Mouse (Mus musculus): Measurements from ENCODE around the gene Brap. TPM values are rescaled to one million over a fixed set of nuclear protein-coding genes. Genes with fewer than 3 reads are reported as not detected.

Gene Brap
- polyA plus RNA-seq, 1 experiment from 2014 or later = 42.8 TPM

DNA sequence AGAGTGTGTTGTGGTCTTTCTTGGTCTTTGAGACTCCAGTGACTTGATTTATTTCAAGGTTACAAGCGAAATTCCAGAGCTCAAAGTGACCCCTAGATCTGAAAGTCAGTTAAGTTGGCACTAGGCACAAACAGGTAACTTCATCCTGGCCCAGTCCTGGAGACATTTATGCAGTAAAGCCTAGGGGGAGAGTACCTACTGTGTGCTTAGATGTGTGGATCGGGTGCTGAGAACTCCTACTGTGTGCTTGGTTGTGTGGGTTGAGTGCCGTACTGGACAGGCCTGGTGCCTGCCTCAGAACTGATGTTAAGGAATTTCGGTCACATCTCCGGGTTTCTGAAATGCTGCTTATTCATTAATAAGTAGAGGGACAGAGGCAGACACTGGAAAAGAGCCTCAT is 1.1 kb downstream of the Brap start:
- no peaks in the 10 kb centered on the region for H3K27me3 ChIP-seq (replicated peaks; ENCODE audit: control insufficient read depth, insufficient read depth, low read length)
- no peaks in the 10 kb centered on the region for H3K9me3 ChIP-seq (ENCODE audit: control insufficient read depth, low read length)
- H3K36me3 ChIP-seq (ENCODE audit: control insufficient read depth, insufficient read depth, low read length) = peaks cover 9% of the 10 kb centered on the region
- DNase-seq (ENCODE audit: low spot score) (no peak), ATAC-seq (replicated peaks; ENCODE audit: low FRiP score) (no peak)
- peaks cover 7% of the 10 kb centered on the region for H3K4me1 ChIP-seq (replicated peaks; ENCODE audit: control insufficient read depth, insufficient read depth, low read length)
- H3K4me2 ChIP-seq = peak overlapping the region; percentile 75
- peak overlapping the region; percentile 94 for H3K9ac ChIP-seq (ENCODE audit: low read depth, low read length)
- H3K4me3 ChIP-seq (ENCODE audit: low read depth, low read length) = peak overlapping the region; percentile 100
- WGBS = 87% methylated on average over 5 of the region's 5 CpGs
- no peak overlapping the region for H3K27ac ChIP-seq (ENCODE audit: low read depth, low read length)

DNA sequence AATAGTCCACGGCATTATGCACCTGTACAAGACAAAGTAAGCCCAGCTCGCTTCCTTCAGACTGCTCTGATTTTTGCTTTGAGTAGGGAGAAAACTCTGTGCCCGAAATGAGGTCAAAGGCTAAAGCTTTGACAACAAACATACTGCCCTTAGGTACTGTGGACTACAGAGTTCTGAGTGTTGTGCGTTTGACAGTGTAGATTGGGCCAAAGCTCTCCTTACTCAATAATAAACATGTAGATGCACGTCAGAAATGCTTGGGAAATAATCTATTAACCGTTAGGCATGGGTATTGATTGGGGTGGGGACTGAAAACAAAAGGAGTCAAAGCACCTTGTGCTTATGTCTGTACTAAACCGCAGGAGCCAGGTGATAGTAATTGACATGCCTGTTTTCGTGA is 3.1 kb downstream of the Brap start:
- DNase-seq (ENCODE audit: low spot score) = no peak
- Histone ChIP-seq H3K4me1 (replicated peaks; ENCODE audit: control insufficient read depth, insufficient read depth, low read length) (peaks cover 7% of the 10 kb centered on the region), H3K27me3 (replicated peaks; ENCODE audit: control insufficient read depth, insufficient read depth, low read length) (no peaks in the 10 kb centered on the region), H3K9ac (ENCODE audit: low read depth, low read length) (no peak overlapping the region), H3K9me3 (ENCODE audit: control insufficient read depth, low read length) (no peaks in the 10 kb centered on the region), H3K27ac (ENCODE audit: low read depth, low read length) (no peak overlapping the region), H3K4me2 (no peak overlapping the region), H3K4me3 (ENCODE audit: low read depth, low read length) (no peak overlapping the region), H3K36me3 (ENCODE audit: control insufficient read depth, insufficient read depth, low read length) (peaks cover 9% of the 10 kb centered on the region)
- 81% methylated on average over 8 of the region's 8 CpGs for WGBS
- no peak for ATAC-seq (replicated peaks; ENCODE audit: low FRiP score)

DNA sequence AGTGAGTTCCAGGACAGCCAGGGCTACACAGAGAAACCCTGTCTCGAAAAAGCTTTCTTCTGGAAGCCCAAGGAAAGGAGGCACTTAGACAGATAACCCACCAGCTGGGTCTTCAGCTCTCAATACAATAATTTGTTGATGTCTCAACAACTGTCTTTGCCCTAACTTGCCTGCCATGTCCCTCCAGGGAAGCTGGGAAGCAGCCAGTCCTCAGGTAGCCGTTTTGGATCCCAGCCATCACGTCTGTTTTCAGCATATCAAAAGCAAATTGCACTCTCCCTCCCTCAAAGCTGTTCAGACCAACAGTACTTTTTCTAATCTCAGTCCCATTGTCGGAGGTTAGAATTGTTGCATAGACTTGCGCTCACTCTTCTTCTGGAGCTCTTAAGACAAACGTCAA is 3.7 kb downstream of the Brap start:
- Histone ChIP-seq H3K9me3 (ENCODE audit: control insufficient read depth, low read length) (no peaks in the 10 kb centered on the region), H3K36me3 (ENCODE audit: control insufficient read depth, insufficient read depth, low read length) (peaks cover 12% of the 10 kb centered on the region), H3K4me2 (no peak overlapping the region), H3K4me3 (ENCODE audit: low read depth, low read length) (no peak overlapping the region), H3K27me3 (replicated peaks; ENCODE audit: control insufficient read depth, insufficient read depth, low read length) (no peaks in the 10 kb centered on the region), H3K4me1 (replicated peaks; ENCODE audit: control insufficient read depth, insufficient read depth, low read length) (peaks cover 7% of the 10 kb centered on the region), H3K27ac (ENCODE audit: low read depth, low read length) (no peak overlapping the region), H3K9ac (ENCODE audit: low read depth, low read length) (no peak overlapping the region)
- 88% methylated on average over 6 of the region's 6 CpGs for WGBS
- DNase-seq (ENCODE audit: low spot score) (no peak), ATAC-seq (replicated peaks; ENCODE audit: low FRiP score) (no peak)

DNA sequence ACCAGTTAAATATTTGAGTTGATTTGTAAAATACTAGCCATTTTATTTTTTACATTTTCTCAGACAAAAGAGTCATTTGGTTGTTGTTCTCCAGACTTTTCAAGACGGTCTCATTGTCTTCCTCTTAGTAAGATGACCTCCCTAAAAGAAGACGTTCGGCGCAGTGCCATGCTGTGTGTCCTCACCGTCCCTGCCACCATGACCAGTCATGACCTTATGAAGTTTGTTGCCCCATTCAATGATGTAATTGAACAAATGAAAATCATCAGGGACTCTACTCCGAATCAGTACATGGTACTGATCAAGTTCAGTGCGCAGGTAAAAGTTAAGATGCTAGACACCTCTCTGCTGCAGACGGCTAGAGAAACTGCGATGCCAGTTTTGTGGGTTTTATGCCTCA is 4.6 kb downstream of the Brap start:
- Histone ChIP-seq H3K4me3 (ENCODE audit: low read depth, low read length) (no peak overlapping the region), H3K9ac (ENCODE audit: low read depth, low read length) (no peak overlapping the region), H3K27me3 (replicated peaks; ENCODE audit: control insufficient read depth, insufficient read depth, low read length) (no peaks in the 10 kb centered on the region), H3K4me1 (replicated peaks; ENCODE audit: control insufficient read depth, insufficient read depth, low read length) (peaks cover 7% of the 10 kb centered on the region), H3K4me2 (no peak overlapping the region), H3K36me3 (ENCODE audit: control insufficient read depth, insufficient read depth, low read length) (peaks cover 13% of the 10 kb centered on the region), H3K27ac (ENCODE audit: low read depth, low read length) (no peak overlapping the region), H3K9me3 (ENCODE audit: control insufficient read depth, low read length) (no peaks in the 10 kb centered on the region)
- no peak for ATAC-seq (replicated peaks; ENCODE audit: low FRiP score)
- WGBS = 93% methylated on average over 9 of the region's 9 CpGs
- no peak for DNase-seq (ENCODE audit: low spot score)

DNA sequence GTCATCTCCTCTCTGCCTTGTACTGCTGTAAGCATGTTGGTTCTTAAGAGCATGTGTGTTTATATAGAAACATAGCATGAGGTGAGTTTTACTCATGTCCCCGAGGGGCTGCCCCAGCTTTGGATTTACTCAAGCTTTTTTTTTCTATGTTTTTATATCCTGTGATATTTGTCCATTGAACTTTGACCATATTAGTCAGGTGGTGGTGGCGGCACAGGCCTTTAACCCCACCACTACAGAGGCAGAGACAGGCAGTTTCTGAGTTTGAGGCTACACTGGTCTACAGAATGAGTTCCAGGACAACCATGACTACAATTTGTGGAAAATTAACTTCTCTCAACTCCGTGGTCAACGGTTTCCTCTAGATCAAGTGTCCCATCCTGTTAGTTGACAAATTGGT is 6.7 kb downstream of the Brap start:
- no peaks in the 10 kb centered on the region for H3K27me3 ChIP-seq (replicated peaks; ENCODE audit: control insufficient read depth, insufficient read depth, low read length)
- H3K4me3 ChIP-seq (ENCODE audit: low read depth, low read length) = no peak overlapping the region
- H3K36me3 ChIP-seq (ENCODE audit: control insufficient read depth, insufficient read depth, low read length) = peaks cover 18% of the 10 kb centered on the region
- DNase-seq (ENCODE audit: low spot score) = no peak
- no peak overlapping the region for H3K4me2 ChIP-seq
- H3K9me3 ChIP-seq (ENCODE audit: control insufficient read depth, low read length) = no peaks in the 10 kb centered on the region
- ATAC-seq (replicated peaks; ENCODE audit: low FRiP score) = no peak
- H3K9ac ChIP-seq (ENCODE audit: low read depth, low read length) = no peak overlapping the region
- H3K4me1 ChIP-seq (replicated peaks; ENCODE audit: control insufficient read depth, insufficient read depth, low read length) = no peaks in the 10 kb centered on the region
- WGBS = 75% methylated on average over 4 of the region's 4 CpGs
- no peak overlapping the region for H3K27ac ChIP-seq (ENCODE audit: low read depth, low read length)

DNA sequence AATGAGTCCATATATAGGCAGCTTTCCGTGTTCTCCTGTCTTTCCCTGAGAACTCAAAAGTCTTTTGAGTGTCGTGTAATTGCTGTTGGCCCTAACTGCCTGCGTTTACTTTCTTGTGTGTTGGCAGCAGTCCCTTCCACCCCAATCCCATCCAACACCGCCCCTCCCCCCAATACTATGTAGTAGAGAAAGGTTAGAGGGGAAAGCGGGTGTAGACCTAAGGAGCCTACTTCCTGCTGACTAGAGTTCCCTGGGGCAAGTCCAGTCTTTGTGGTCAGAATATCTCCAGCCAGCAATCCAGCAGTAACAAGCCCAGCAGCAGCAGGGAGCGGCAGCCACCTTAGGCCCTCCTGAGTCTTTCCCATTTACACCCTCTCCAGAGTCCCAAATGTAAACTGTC is 8.0 kb downstream of the Brap start:
- Histone ChIP-seq H3K27ac (ENCODE audit: low read depth, low read length) (no peak overlapping the region), H3K4me1 (replicated peaks; ENCODE audit: control insufficient read depth, insufficient read depth, low read length) (no peaks in the 10 kb centered on the region), H3K27me3 (replicated peaks; ENCODE audit: control insufficient read depth, insufficient read depth, low read length) (no peaks in the 10 kb centered on the region), H3K4me2 (no peak overlapping the region), H3K9ac (ENCODE audit: low read depth, low read length) (no peak overlapping the region), H3K36me3 (ENCODE audit: control insufficient read depth, insufficient read depth, low read length) (peaks cover 15% of the 10 kb centered on the region), H3K9me3 (ENCODE audit: control insufficient read depth, low read length) (no peaks in the 10 kb centered on the region), H3K4me3 (ENCODE audit: low read depth, low read length) (no peak overlapping the region)
- WGBS = 72% methylated on average over 6 of the region's 6 CpGs
- ATAC-seq (replicated peaks; ENCODE audit: low FRiP score) = no peak
- no peak for DNase-seq (ENCODE audit: low spot score)

DNA sequence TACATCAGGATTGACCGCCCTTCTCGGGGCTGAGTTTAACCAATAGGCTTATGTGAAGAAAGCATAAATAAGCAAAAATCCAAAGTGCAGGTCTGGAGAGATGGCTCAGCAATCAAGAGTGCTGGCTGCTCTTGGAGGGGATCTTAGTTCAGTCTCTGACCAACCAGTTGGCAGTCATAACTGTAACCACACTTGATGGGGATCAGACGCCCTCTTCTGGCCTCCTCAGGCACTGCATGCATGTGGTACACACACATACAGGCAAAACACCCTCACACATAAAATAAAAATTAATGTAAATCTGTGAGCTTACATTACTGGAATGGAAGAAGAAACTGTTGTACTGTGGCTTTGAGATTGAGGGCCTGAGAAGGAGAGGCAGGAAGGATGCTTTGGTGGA is 10.0 kb downstream of the Brap start:
- H3K9me3 ChIP-seq (ENCODE audit: control insufficient read depth, low read length) = no peaks in the 10 kb centered on the region
- no peaks in the 10 kb centered on the region for H3K4me1 ChIP-seq (replicated peaks; ENCODE audit: control insufficient read depth, insufficient read depth, low read length)
- ATAC-seq (replicated peaks; ENCODE audit: low FRiP score) (no peak), DNase-seq (ENCODE audit: low spot score) (no peak)
- 85% methylated on average over 3 of the region's 3 CpGs for WGBS
- no peak overlapping the region for H3K4me3 ChIP-seq (ENCODE audit: low read depth, low read length)
- no peak overlapping the region for H3K27ac ChIP-seq (ENCODE audit: low read depth, low read length)
- H3K36me3 ChIP-seq (ENCODE audit: control insufficient read depth, insufficient read depth, low read length) = peaks cover 13% of the 10 kb centered on the region
- no peak overlapping the region for H3K9ac ChIP-seq (ENCODE audit: low read depth, low read length)
- H3K4me2 ChIP-seq = no peak overlapping the region
- no peaks in the 10 kb centered on the region for H3K27me3 ChIP-seq (replicated peaks; ENCODE audit: control insufficient read depth, insufficient read depth, low read length)

DNA sequence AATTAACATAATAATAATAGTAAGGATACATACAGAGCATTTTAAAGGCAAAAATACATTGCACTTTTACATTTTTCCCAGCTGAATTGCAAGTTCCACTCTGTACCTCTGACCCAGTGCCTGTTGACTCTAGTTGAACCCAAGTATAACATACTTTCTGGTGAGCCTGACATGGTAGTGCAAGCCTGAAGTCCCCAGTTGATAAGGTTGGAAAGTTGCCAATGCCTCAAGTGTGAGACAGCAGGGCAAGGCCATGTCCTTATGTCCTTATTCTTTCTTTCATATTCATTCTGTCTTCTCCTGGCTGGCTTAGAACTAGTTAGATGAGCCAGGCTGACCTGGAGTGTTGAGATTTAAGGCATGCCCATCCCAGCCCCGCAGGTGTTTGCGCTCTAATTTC is 21.9 kb downstream of the Brap start:
- H3K36me3 ChIP-seq (ENCODE audit: control insufficient read depth, insufficient read depth, low read length) = peaks cover 57% of the 10 kb centered on the region
- H3K9me3 ChIP-seq (ENCODE audit: control insufficient read depth, low read length) = no peaks in the 10 kb centered on the region
- H3K4me2 ChIP-seq = no peak overlapping the region
- no peak overlapping the region for H3K27ac ChIP-seq (ENCODE audit: low read depth, low read length)
- H3K9ac ChIP-seq (ENCODE audit: low read depth, low read length) = no peak overlapping the region
- WGBS = 91% methylated on average over 2 of the region's 2 CpGs
- DNase-seq (ENCODE audit: low spot score) = no peak
- no peak for ATAC-seq (replicated peaks; ENCODE audit: low FRiP score)
- H3K27me3 ChIP-seq (replicated peaks; ENCODE audit: control insufficient read depth, insufficient read depth, low read length) = no peaks in the 10 kb centered on the region
- H3K4me1 ChIP-seq (replicated peaks; ENCODE audit: control insufficient read depth, insufficient read depth, low read length) = no peaks in the 10 kb centered on the region
- H3K4me3 ChIP-seq (ENCODE audit: low read depth, low read length) = no peak overlapping the region

DNA sequence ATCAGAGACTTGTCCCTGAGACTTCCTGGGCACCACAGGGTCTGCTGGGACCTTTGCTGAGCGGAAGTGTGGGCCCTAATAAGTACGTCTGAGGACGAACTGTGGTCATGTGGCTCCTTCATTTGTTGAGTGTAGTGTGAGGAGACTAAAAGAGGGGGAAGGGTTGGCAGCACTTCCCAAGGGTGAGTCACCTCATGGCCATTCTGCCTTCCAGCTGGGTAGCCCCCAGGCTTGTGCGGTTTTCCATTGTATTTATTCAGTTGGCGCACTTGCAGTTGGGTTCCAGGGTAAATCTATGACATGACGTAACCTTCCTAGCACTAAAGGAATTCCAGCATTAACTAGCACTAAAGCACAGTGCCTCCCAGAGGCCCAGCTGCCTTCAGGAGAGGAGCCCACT is 25.1 kb downstream of the Brap start:
- WGBS = 92% methylated on average over 6 of the region's 6 CpGs
- no peaks in the 10 kb centered on the region for H3K4me1 ChIP-seq (replicated peaks; ENCODE audit: control insufficient read depth, insufficient read depth, low read length)
- no peak overlapping the region for H3K4me2 ChIP-seq
- peaks cover 39% of the 10 kb centered on the region for H3K36me3 ChIP-seq (ENCODE audit: control insufficient read depth, insufficient read depth, low read length)
- no peaks in the 10 kb centered on the region for H3K9me3 ChIP-seq (ENCODE audit: control insufficient read depth, low read length)
- H3K27ac ChIP-seq (ENCODE audit: low read depth, low read length) = no peak overlapping the region
- DNase-seq (ENCODE audit: low spot score) (no peak), ATAC-seq (replicated peaks; ENCODE audit: low FRiP score) (no peak)
- no peaks in the 10 kb centered on the region for H3K27me3 ChIP-seq (replicated peaks; ENCODE audit: control insufficient read depth, insufficient read depth, low read length)
- no peak overlapping the region for H3K4me3 ChIP-seq (ENCODE audit: low read depth, low read length)
- H3K9ac ChIP-seq (ENCODE audit: low read depth, low read length) = no peak overlapping the region

Data from liver, embryonic 11.5 days (tissue).